Comparison of ENCODE assay signal across 9 mouse cellular contexts in the genomic region with DNA sequence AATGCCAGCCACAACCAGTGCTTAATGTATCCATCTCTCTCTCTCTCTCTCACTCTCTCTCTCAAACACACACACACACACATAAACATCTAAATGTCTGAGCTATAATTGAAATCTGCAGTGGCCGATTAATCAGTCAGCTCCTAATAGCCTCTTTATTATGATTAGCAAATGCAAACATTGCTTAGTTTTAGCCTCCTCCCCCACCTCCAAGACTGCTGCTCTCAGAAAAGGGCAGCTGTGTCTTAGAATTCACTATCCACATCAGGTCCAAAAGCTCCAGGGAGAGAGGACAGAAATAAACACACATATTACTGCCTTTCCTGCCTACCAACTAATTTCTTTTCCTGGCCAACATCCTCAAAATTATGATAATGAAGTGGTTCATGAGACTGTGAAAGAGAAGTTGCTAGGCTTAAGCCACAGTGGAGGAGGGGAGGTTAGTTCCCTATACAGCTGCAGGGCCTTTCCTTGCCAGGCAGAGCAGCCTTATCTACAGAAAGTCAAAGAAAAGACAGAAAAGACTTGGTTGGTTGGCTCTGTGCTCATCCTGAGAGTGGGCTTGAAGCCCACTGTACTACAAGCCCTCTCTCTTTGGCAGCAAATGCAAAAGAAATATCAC.
A peak's percentile ranks its signal among the peaks of the same experiment; 100 is the strongest.
DNase-seq lines count a peak whose midpoint lies in the region; ATAC-seq and TF ChIP-seq lines count a peak whose summit lies in the region.
"Had no signal": no experiment of that assay in that cellular context is flagged by ENCODE, and none has a peak within 500 bp of the region (broad histone marks: within the 10 kb centered on the region; RNA-seq: fewer than 3 reads in every experiment).

No protein-coding gene starts in this region.

- 34% methylated on average over 1 of the region's 1 CpGs for WGBS in heart, embryonic 13.5 days

- H3K36me3 ChIP-seq in CH12.LX (replicated peaks in 1 of 2; ENCODE audit: control insufficient read depth in 1 of 2, insufficient read depth in 1 of 2, low read length in 1 of 2) = no peaks in the 10 kb centered on the region
- no peaks in the 10 kb centered on the region for H3K36me3 ChIP-seq in heart, embryonic 13.5 days

- no peaks in the 10 kb centered on the region for H3K27me3 ChIP-seq in CH12.LX (replicated peaks)
- H3K27me3 ChIP-seq in heart, embryonic 13.5 days (replicated peaks) = no peaks in the 10 kb centered on the region

- no peak overlapping the region for H3K4me3 ChIP-seq in CH12.LX (replicated peaks in 1 of 3; ENCODE audit: low read depth in 2 of 3, low read length in 2 of 3, poor library complexity in 1 of 3)
- no peak overlapping the region for H3K4me3 ChIP-seq in heart, embryonic 13.5 days

- no peak overlapping the region for H3K27ac ChIP-seq in CH12.LX (ENCODE audit: insufficient read depth, low read depth)
- peak overlapping the region; percentile 32; the same call in 1 of the 2 replicates for H3K27ac ChIP-seq in heart, embryonic 13.5 days (replicated peaks)
- H3K27ac ChIP-seq: liver, embryonic 14.5 days had no signal

- H3K79me2 ChIP-seq in CH12.LX (replicated peaks; ENCODE audit: control insufficient read depth, extremely low read depth, insufficient read depth, poor library complexity, severe bottlenecking) = no peaks in the 10 kb centered on the region

- peak; percentile 52 for TF ChIP-seq EP300 in CH12.LX (IDR thresholded peaks at IDR 0.05; ENCODE audit: low read length)

- no peak for TF ChIP-seq CTCF in CH12.LX (conservative IDR thresholded peaks at IDR 0.05 in 1 of 2, IDR thresholded peaks at IDR 0.05 in 1 of 2; ENCODE audit: low read depth in 2 of 2, low read length in 2 of 2)

- intact Hi-C loops in heart, postnatal 25 days (cut with DNase I) = no loop called here

- H3K4me2 ChIP-seq in CH12.LX (ENCODE audit: insufficient read depth, low read depth, poor library complexity, severe bottlenecking) = no peak overlapping the region
- H3K4me2 ChIP-seq in heart, embryonic 13.5 days = no peak overlapping the region

- peak; percentile 17 to 34 for DNase-seq in heart, adult 9 months (ENCODE audit: low spot score in 2 of 2)
- DNase-seq in heart, postnatal 25 days (ENCODE audit: low spot score) = no peak
- DNase-seq in CH12.LX (ENCODE audit: extremely low read depth) = peak; percentile 69
- peak; percentile 25 for DNase-seq in lung, postnatal 25 days (ENCODE audit: low spot score)
- peak; percentile 7 to 12 for DNase-seq in thymus, postnatal 36 days
- no peak for DNase-seq in urinary bladder, adult 2 months (ENCODE audit: low spot score)
- no peak for DNase-seq in retina, embryonic 14.5 days (ENCODE audit: low spot score)

- no peaks in the 10 kb centered on the region for H3K9me3 ChIP-seq in CH12.LX (replicated peaks; ENCODE audit: low read length)
- H3K9me3 ChIP-seq in heart, embryonic 13.5 days = no peaks in the 10 kb centered on the region

- in situ Hi-C loops in CH12.LX (cut with MboI; ENCODE audit: low pct_ligation_motif_present, low pct_unique_long_range_greater_than_20kb, low sequenced_read_pairs) = no loop called here

- peak; percentile 11 for TF ChIP-seq RAD21 in CH12.LX (IDR thresholded peaks at IDR 0.05; ENCODE audit: low read depth, low read length)

- no peak overlapping the region for H3K9ac ChIP-seq in CH12.LX (ENCODE audit: insufficient read depth, low read depth)
- H3K9ac ChIP-seq in heart, embryonic 13.5 days = no peak overlapping the region
- H3K9ac ChIP-seq: liver, embryonic 14.5 days had no signal

- no peak for ATAC-seq in heart, embryonic 13.5 days (ENCODE audit: extremely low read depth, insufficient number of reproducible peaks, low FRiP score, low TSS enrichment)

- H3K4me1 ChIP-seq in CH12.LX (ENCODE audit: control insufficient read depth in 1 of 2, insufficient read depth in 2 of 2) = peaks cover 0 to 13% of the 10 kb centered on the region in 2 experiments; a peak in 3 of 4 replicates
- H3K4me1 ChIP-seq in heart, embryonic 13.5 days = peaks cover 4% of the 10 kb centered on the region

- no peak for TF ChIP-seq POLR2A in CH12.LX (IDR thresholded peaks at IDR 0.05; ENCODE audit: low read depth, low read length)

- dilution Hi-C loops in CH12.LX (cut with MboI; ENCODE audit: extremely low pct_ligation_motif_present, extremely low pct_unique_long_range_greater_than_20kb, low sequenced_read_pairs) = no loop called here

TF ChIP-seq in CH12.LX, 34 proteins besides CTCF, POLR2A, EP300 and RAD21:
- TF ChIP-seq MXI1 (IDR thresholded peaks at IDR 0.05; ENCODE audit: low read depth, low read length) (no peak), CHD2 (IDR thresholded peaks at IDR 0.05; ENCODE audit: low read length) (peak; percentile 56), MYC (IDR thresholded peaks at IDR 0.05; ENCODE audit: low read depth, low read length) (no peak), SMC3 (IDR thresholded peaks at IDR 0.05; ENCODE audit: low read depth, low read length) (0 out of 2 replicates have a peak, but pooled peaks have one; percentile 18), KAT2A (IDR thresholded peaks at IDR 0.05; ENCODE audit: insufficient replicate concordance, low read length) (no peak), TCF12 (IDR thresholded peaks at IDR 0.05; ENCODE audit: low read depth, low read length) (no peak), HCFC1 (IDR thresholded peaks at IDR 0.05; ENCODE audit: low read depth, low read length) (no peak), ETS1 (conservative IDR thresholded peaks at IDR 0.05; ENCODE audit: low read depth, low read length) (0 out of 2 replicates have a peak, but pooled peaks have one; percentile 23), IRF4 (IDR thresholded peaks at IDR 0.05; ENCODE audit: low read depth, low read length) (no peak)

Comparison
In these comparisons a context has a peak if more than half of its experiments do, and no peak if none do; other contexts are left out.
1. DNase-seq: peak in heart, adult 9 months (2 of 2), CH12.LX (single experiment), lung, postnatal 25 days (single experiment) and thymus, postnatal 36 days (2 of 2); none in heart, postnatal 25 days (single experiment), urinary bladder, adult 2 months (single experiment) and retina, embryonic 14.5 days (single experiment).